Mouse (Mus musculus): ENCODE measurements at regions not wholly inside any gene's neighbourhood (a gene's known extent, or its start where the extent isn't known, plus 50 kb on each side); places are given as distances from the start of the nearest gene placed in this dataset.

GRCm38 (mm10) chr3:118480515-118481248 lies 81.2 kb upstream of the Dpyd start:
- Histone ChIP-seq H3K4me3 (ENCODE audit: low read length) (no peak overlapping the region), H3K4me1 (ENCODE audit: control insufficient read depth, insufficient read depth, low read length) (no peaks in the 10 kb centered on the region), H3K9ac (ENCODE audit: low read depth, low read length) (no peak overlapping the region), H3K9me3 (ENCODE audit: control insufficient read depth, low read length) (no peaks in the 10 kb centered on the region), H3K27ac (ENCODE audit: low read depth, low read length) (no peak overlapping the region), H3K36me3 (ENCODE audit: control insufficient read depth, insufficient read depth, low read length) (no peaks in the 10 kb centered on the region), H3K4me2 (replicated peaks; ENCODE audit: low read depth, low read length) (no peak overlapping the region), H3K27me3 (ENCODE audit: control insufficient read depth, insufficient read depth, low read length) (no peaks in the 10 kb centered on the region)
- ATAC-seq (ENCODE audit: low FRiP score, low TSS enrichment): no peak
- WGBS: 76% methylated on average over 8 of the region's 8 CpGs

- 76% methylated on average over 2 of the region's 2 CpGs for WGBS
- Histone ChIP-seq H3K27me3 (ENCODE audit: control insufficient read depth, insufficient read depth, low read length) (no peaks in the 10 kb centered on the region), H3K4me1 (ENCODE audit: control insufficient read depth, insufficient read depth, low read length) (no peaks in the 10 kb centered on the region), H3K4me2 (replicated peaks; ENCODE audit: low read depth, low read length) (no peak overlapping the region), H3K36me3 (ENCODE audit: control insufficient read depth, insufficient read depth, low read length) (no peaks in the 10 kb centered on the region), H3K9me3 (ENCODE audit: control insufficient read depth, low read length) (no peaks in the 10 kb centered on the region), H3K9ac (ENCODE audit: low read depth, low read length) (no peak overlapping the region), H3K27ac (ENCODE audit: low read depth, low read length) (no peak overlapping the region), H3K4me3 (ENCODE audit: low read length) (no peak overlapping the region)
- ATAC-seq (ENCODE audit: low FRiP score, low TSS enrichment): no peak
Measured at GRCm38 (mm10) chr3:118485966-118486365, 76.0 kb upstream of the Dpyd start.

GRCm38 (mm10) chr3:118487408-118487807 lies 74.5 kb upstream of the Dpyd start:
- Histone ChIP-seq H3K27me3 (ENCODE audit: control insufficient read depth, insufficient read depth, low read length) (no peaks in the 10 kb centered on the region), H3K9me3 (ENCODE audit: control insufficient read depth, low read length) (no peaks in the 10 kb centered on the region), H3K36me3 (ENCODE audit: control insufficient read depth, insufficient read depth, low read length) (no peaks in the 10 kb centered on the region), H3K9ac (ENCODE audit: low read depth, low read length) (no peak overlapping the region), H3K4me2 (replicated peaks; ENCODE audit: low read depth, low read length) (no peak overlapping the region), H3K4me1 (ENCODE audit: control insufficient read depth, insufficient read depth, low read length) (no peaks in the 10 kb centered on the region), H3K27ac (ENCODE audit: low read depth, low read length) (no peak overlapping the region), H3K4me3 (ENCODE audit: low read length) (no peak overlapping the region)
- no peak for ATAC-seq (ENCODE audit: low FRiP score, low TSS enrichment)
- WGBS: 67% methylated on average over 8 of the region's 8 CpGs

GRCm38 (mm10) chr3:118491101-118491500 lies 70.8 kb upstream of the Dpyd start:
- no peaks in the 10 kb centered on the region for H3K36me3 ChIP-seq (ENCODE audit: control insufficient read depth, insufficient read depth, low read length)
- no peak for ATAC-seq (ENCODE audit: low FRiP score, low TSS enrichment)
- no peak overlapping the region for H3K27ac ChIP-seq (ENCODE audit: low read depth, low read length)
- no peaks in the 10 kb centered on the region for H3K4me1 ChIP-seq (ENCODE audit: control insufficient read depth, insufficient read depth, low read length)
- H3K9me3 ChIP-seq (ENCODE audit: control insufficient read depth, low read length): no peaks in the 10 kb centered on the region
- no peak overlapping the region for H3K4me2 ChIP-seq (replicated peaks; ENCODE audit: low read depth, low read length)
- H3K4me3 ChIP-seq (ENCODE audit: low read length): no peak overlapping the region
- no peak overlapping the region for H3K9ac ChIP-seq (ENCODE audit: low read depth, low read length)
- H3K27me3 ChIP-seq (ENCODE audit: control insufficient read depth, insufficient read depth, low read length): no peaks in the 10 kb centered on the region
- 91% methylated on average over 1 of the region's 1 CpGs for WGBS

GRCm38 (mm10) chr3:118491871-118492270 lies 70.1 kb upstream of the Dpyd start:
- Histone ChIP-seq H3K9me3 (ENCODE audit: control insufficient read depth, low read length) (no peaks in the 10 kb centered on the region), H3K27me3 (ENCODE audit: control insufficient read depth, insufficient read depth, low read length) (no peaks in the 10 kb centered on the region), H3K4me2 (replicated peaks; ENCODE audit: low read depth, low read length) (no peak overlapping the region), H3K4me1 (ENCODE audit: control insufficient read depth, insufficient read depth, low read length) (no peaks in the 10 kb centered on the region), H3K4me3 (ENCODE audit: low read length) (no peak overlapping the region), H3K9ac (ENCODE audit: low read depth, low read length) (no peak overlapping the region), H3K27ac (ENCODE audit: low read depth, low read length) (no peak overlapping the region), H3K36me3 (ENCODE audit: control insufficient read depth, insufficient read depth, low read length) (no peaks in the 10 kb centered on the region)
- WGBS: 92% methylated on average over 5 of the region's 5 CpGs
- ATAC-seq (ENCODE audit: low FRiP score, low TSS enrichment): no peak

GRCm38 (mm10) chr3:118494611-118495010 lies 67.3 kb upstream of the Dpyd start:
- ATAC-seq (ENCODE audit: low FRiP score, low TSS enrichment): no peak
- no peaks in the 10 kb centered on the region for H3K4me1 ChIP-seq (ENCODE audit: control insufficient read depth, insufficient read depth, low read length)
- H3K4me2 ChIP-seq (replicated peaks; ENCODE audit: low read depth, low read length): no peak overlapping the region
- no peak overlapping the region for H3K9ac ChIP-seq (ENCODE audit: low read depth, low read length)
- WGBS: 88% methylated on average over 1 of the region's 1 CpGs
- no peaks in the 10 kb centered on the region for H3K36me3 ChIP-seq (ENCODE audit: control insufficient read depth, insufficient read depth, low read length)
- H3K27ac ChIP-seq (ENCODE audit: low read depth, low read length): no peak overlapping the region
- H3K9me3 ChIP-seq (ENCODE audit: control insufficient read depth, low read length): no peaks in the 10 kb centered on the region
- H3K27me3 ChIP-seq (ENCODE audit: control insufficient read depth, insufficient read depth, low read length): no peaks in the 10 kb centered on the region
- H3K4me3 ChIP-seq (ENCODE audit: low read length): no peak overlapping the region

GRCm38 (mm10) chr3:118500234-118500633 lies 61.7 kb upstream of the Dpyd start:
- Histone ChIP-seq H3K27me3 (ENCODE audit: control insufficient read depth, insufficient read depth, low read length) (no peaks in the 10 kb centered on the region), H3K4me2 (replicated peaks; ENCODE audit: low read depth, low read length) (no peak overlapping the region), H3K9me3 (ENCODE audit: control insufficient read depth, low read length) (no peaks in the 10 kb centered on the region), H3K36me3 (ENCODE audit: control insufficient read depth, insufficient read depth, low read length) (no peaks in the 10 kb centered on the region), H3K9ac (ENCODE audit: low read depth, low read length) (no peak overlapping the region), H3K27ac (ENCODE audit: low read depth, low read length) (no peak overlapping the region), H3K4me1 (ENCODE audit: control insufficient read depth, insufficient read depth, low read length) (no peaks in the 10 kb centered on the region), H3K4me3 (ENCODE audit: low read length) (no peak overlapping the region)
- ATAC-seq (ENCODE audit: low FRiP score, low TSS enrichment): peak; percentile 99
- 4% methylated on average over 4 of the region's 4 CpGs for WGBS

- no peak overlapping the region for H3K27ac ChIP-seq (ENCODE audit: low read depth, low read length)
- H3K9me3 ChIP-seq (ENCODE audit: control insufficient read depth, low read length): no peaks in the 10 kb centered on the region
- H3K9ac ChIP-seq (ENCODE audit: low read depth, low read length): no peak overlapping the region
- ATAC-seq (ENCODE audit: low FRiP score, low TSS enrichment): no peak
- no peaks in the 10 kb centered on the region for H3K27me3 ChIP-seq (ENCODE audit: control insufficient read depth, insufficient read depth, low read length)
- H3K4me1 ChIP-seq (ENCODE audit: control insufficient read depth, insufficient read depth, low read length): no peaks in the 10 kb centered on the region
- H3K36me3 ChIP-seq (ENCODE audit: control insufficient read depth, insufficient read depth, low read length): no peaks in the 10 kb centered on the region
- WGBS: 72% methylated on average over 7 of the region's 7 CpGs
- no peak overlapping the region for H3K4me2 ChIP-seq (replicated peaks; ENCODE audit: low read depth, low read length)
- no peak overlapping the region for H3K4me3 ChIP-seq (ENCODE audit: low read length)
Measured at GRCm38 (mm10) chr3:118507582-118508237, 54.2 kb upstream of the Dpyd start.

- H3K27me3 ChIP-seq (ENCODE audit: control insufficient read depth, insufficient read depth, low read length): no peaks in the 10 kb centered on the region
- H3K9ac ChIP-seq (ENCODE audit: low read depth, low read length): no peak overlapping the region
- H3K4me3 ChIP-seq (ENCODE audit: low read length): no peak overlapping the region
- no peak overlapping the region for H3K4me2 ChIP-seq (replicated peaks; ENCODE audit: low read depth, low read length)
- no peaks in the 10 kb centered on the region for H3K9me3 ChIP-seq (ENCODE audit: control insufficient read depth, low read length)
- no peak for ATAC-seq (ENCODE audit: low FRiP score, low TSS enrichment)
- no peak overlapping the region for H3K27ac ChIP-seq (ENCODE audit: low read depth, low read length)
- H3K4me1 ChIP-seq (ENCODE audit: control insufficient read depth, insufficient read depth, low read length): no peaks in the 10 kb centered on the region
- 79% methylated on average over 4 of the region's 4 CpGs for WGBS
- no peaks in the 10 kb centered on the region for H3K36me3 ChIP-seq (ENCODE audit: control insufficient read depth, insufficient read depth, low read length)
Measured at GRCm38 (mm10) chr3:118510837-118511236, 51.1 kb upstream of the Dpyd start.
